Mouse (Mus musculus) cerebellum, postnatal 10 days (tissue): ENCODE results near the gene Nlrc5.

Experiments
- DNase-seq, 2 experiments: peaks; one replicate each; pipeline ENCODE4 v3.0.0; 2021; ENCODE audit warnings: mixed read lengths in 2 of 2

Nlrc5 gene

GRCm38 (mm10) chr8:94471281-94471680, 37.1 kb downstream of the Nlrc5 start:
- no peak for DNase-seq

- DNase-seq = no peak
Observed at GRCm38 (mm10) chr8:94472741-94473140, 38.6 kb downstream of the Nlrc5 start.

- DNase-seq = peak in 1 of 2 experiments; percentile 11
Observed at GRCm38 (mm10) chr8:94473431-94473830, 39.3 kb downstream of the Nlrc5 start.

GRCm38 (mm10) chr8:94475786-94476185, 41.6 kb downstream of the Nlrc5 start:
- DNase-seq = peak; percentile 36 to 38

GRCm38 (mm10) chr8:94476846-94477245, 42.7 kb downstream of the Nlrc5 start:
- DNase-seq = peak; percentile 56 to 62

- no peak for DNase-seq
Observed at GRCm38 (mm10) chr8:94482051-94482450, 47.9 kb downstream of the Nlrc5 start.

GRCm38 (mm10) chr8:94485288-94485687, 51.1 kb downstream of the Nlrc5 start:
- DNase-seq = no peak

- DNase-seq = peak; percentile 74 to 75
Observed at GRCm38 (mm10) chr8:94485882-94486281, 51.7 kb downstream of the Nlrc5 start.

- DNase-seq = no peak
Observed at GRCm38 (mm10) chr8:94488016-94488415, 53.9 kb downstream of the Nlrc5 start.

- DNase-seq = peak in 1 of 2 experiments; percentile 26
Observed at GRCm38 (mm10) chr8:94489809-94490483, 55.8 kb downstream of the Nlrc5 start.

- peak; percentile 86 to 87 for DNase-seq
Observed at GRCm38 (mm10) chr8:94492021-94492681, 58.0 kb downstream of the Nlrc5 start.

- no peak for DNase-seq
Observed at GRCm38 (mm10) chr8:94493240-94493639, 59.1 kb downstream of the Nlrc5 start.

- DNase-seq = peak; percentile 81 to 90
Observed at GRCm38 (mm10) chr8:94515430-94516208, 81.5 kb downstream of the Nlrc5 start.

GRCm38 (mm10) chr8:94516209-94516593, 82.0 kb downstream of the Nlrc5 start:
- DNase-seq = no peak

- DNase-seq = no peak
Observed at GRCm38 (mm10) chr8:94516766-94517165, 82.6 kb downstream of the Nlrc5 start.

GRCm38 (mm10) chr8:94518331-94518730, 84.2 kb downstream of the Nlrc5 start:
- peak; percentile 59 to 60 for DNase-seq

- DNase-seq = no peak
Observed at GRCm38 (mm10) chr8:94519021-94519420, 84.9 kb downstream of the Nlrc5 start.

- no peak for DNase-seq
Observed at GRCm38 (mm10) chr8:94521481-94521880, 87.3 kb downstream of the Nlrc5 start.

GRCm38 (mm10) chr8:94522482-94522881, 88.3 kb downstream of the Nlrc5 start:
- no peak for DNase-seq

GRCm38 (mm10) chr8:94524554-94524953, 90.4 kb downstream of the Nlrc5 start:
- no peak for DNase-seq

- no peak for DNase-seq
Observed at GRCm38 (mm10) chr8:94527178-94527577, 93.0 kb downstream of the Nlrc5 start.

GRCm38 (mm10) chr8:94528245-94528644, 94.1 kb downstream of the Nlrc5 start:
- DNase-seq = peak; percentile 80 to 83

- no peak for DNase-seq
Observed at GRCm38 (mm10) chr8:94529875-94530274, 95.7 kb downstream of the Nlrc5 start.

- DNase-seq = no peak
Observed at GRCm38 (mm10) chr8:94530643-94531042, 96.5 kb downstream of the Nlrc5 start.
